Mouse (Mus musculus): ENCODE measurements around the gene Ap2a1.

GRCm38 (mm10) chr7:44973415-44974130 is 44.3 kb upstream of the Ap2a1 start:
- no peak for TF ChIP-seq POLR2A (IDR thresholded peaks at IDR 0.05; ENCODE audit: control insufficient read depth, low read depth, low read length)
- TF ChIP-seq CTCF (IDR thresholded peaks at IDR 0.05; ENCODE audit: control insufficient read depth, insufficient read depth, insufficient replicate concordance, low read depth, low read length): no peak

All from testis, adult 2 months (tissue).